Mouse (Mus musculus): ENCODE measurements at regions not wholly inside any gene's neighbourhood (a gene's known extent, or its start where the extent isn't known, plus 50 kb on each side); places are given as distances from the start of the nearest gene placed in this dataset.

GRCm38 (mm10) chr8:102983910-102984225 lies 198.4 kb upstream of the Cdh11 start:
- WGBS = 41% methylated on average over 3 of the region's 3 CpGs
- ATAC-seq (ENCODE audit: low FRiP score) (no peak), DNase-seq (ENCODE audit: low spot score) (no peak)
- H3K4me1 ChIP-seq (replicated peaks; ENCODE audit: control insufficient read depth, insufficient read depth, low read length) = no peaks in the 10 kb centered on the region
- no peak overlapping the region for H3K4me3 ChIP-seq (replicated peaks; ENCODE audit: low read length)
- H3K36me3 ChIP-seq (replicated peaks; ENCODE audit: control insufficient read depth, insufficient read depth) = no peaks in the 10 kb centered on the region
- no peak overlapping the region for H3K9ac ChIP-seq
- no peaks in the 10 kb centered on the region for H3K27me3 ChIP-seq (ENCODE audit: control insufficient read depth, insufficient read depth, low read length)
- H3K27ac ChIP-seq = no peak overlapping the region
- H3K4me2 ChIP-seq (replicated peaks) = no peak overlapping the region
- no peaks in the 10 kb centered on the region for H3K9me3 ChIP-seq (ENCODE audit: control insufficient read depth, low read length)

- no peak overlapping the region for H3K27ac ChIP-seq
- no peak for DNase-seq (ENCODE audit: low spot score)
- H3K36me3 ChIP-seq (replicated peaks; ENCODE audit: control insufficient read depth, insufficient read depth) = no peaks in the 10 kb centered on the region
- H3K9me3 ChIP-seq (ENCODE audit: control insufficient read depth, low read length) = no peaks in the 10 kb centered on the region
- H3K4me1 ChIP-seq (replicated peaks; ENCODE audit: control insufficient read depth, insufficient read depth, low read length) = no peaks in the 10 kb centered on the region
- no peak overlapping the region for H3K4me3 ChIP-seq (replicated peaks; ENCODE audit: low read length)
- no peak for ATAC-seq (ENCODE audit: low FRiP score)
- H3K4me2 ChIP-seq (replicated peaks) = no peak overlapping the region
- 43% methylated on average over 2 of the region's 2 CpGs for WGBS
- H3K9ac ChIP-seq = no peak overlapping the region
- H3K27me3 ChIP-seq (ENCODE audit: control insufficient read depth, insufficient read depth, low read length) = no peaks in the 10 kb centered on the region
Observed at GRCm38 (mm10) chr8:103007284-103007984, 222.0 kb upstream of the Cdh11 start.

DNA sequence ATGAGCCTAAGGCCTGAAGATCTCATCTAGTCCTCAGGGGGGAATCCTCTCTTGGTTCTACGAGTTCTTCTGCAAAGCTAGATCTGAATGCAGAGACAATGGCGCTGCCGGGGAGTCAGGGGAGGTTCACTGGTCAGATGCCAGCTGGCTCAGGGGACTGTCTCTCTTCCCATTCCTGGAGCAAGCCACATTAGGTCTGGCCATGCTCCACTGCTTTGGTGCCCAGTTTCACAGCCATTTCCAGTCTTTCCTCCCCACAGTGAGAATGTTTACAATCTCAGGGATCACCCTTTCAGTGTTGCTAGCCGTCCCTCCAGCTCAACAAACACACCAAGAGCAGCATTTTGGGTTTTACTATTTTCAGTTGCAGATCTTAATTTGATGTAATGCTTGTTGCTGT lies 233.7 kb upstream of the Cdh11 start:
- Histone ChIP-seq H3K9ac (no peak overlapping the region), H3K4me2 (replicated peaks) (no peak overlapping the region), H3K4me1 (replicated peaks; ENCODE audit: control insufficient read depth, insufficient read depth, low read length) (no peaks in the 10 kb centered on the region), H3K36me3 (replicated peaks; ENCODE audit: control insufficient read depth, insufficient read depth) (no peaks in the 10 kb centered on the region), H3K27me3 (ENCODE audit: control insufficient read depth, insufficient read depth, low read length) (no peaks in the 10 kb centered on the region), H3K4me3 (replicated peaks; ENCODE audit: low read length) (no peak overlapping the region), H3K9me3 (ENCODE audit: control insufficient read depth, low read length) (no peaks in the 10 kb centered on the region), H3K27ac (no peak overlapping the region)
- DNase-seq (ENCODE audit: low spot score) (no peak), ATAC-seq (ENCODE audit: low FRiP score) (no peak)
- 67% methylated on average over 4 of the region's 4 CpGs for WGBS

- H3K9me3 ChIP-seq (ENCODE audit: control insufficient read depth, low read length) = no peaks in the 10 kb centered on the region
- no peak overlapping the region for H3K4me3 ChIP-seq (replicated peaks; ENCODE audit: low read length)
- no peaks in the 10 kb centered on the region for H3K36me3 ChIP-seq (replicated peaks; ENCODE audit: control insufficient read depth, insufficient read depth)
- no peak overlapping the region for H3K27ac ChIP-seq
- no peaks in the 10 kb centered on the region for H3K4me1 ChIP-seq (replicated peaks; ENCODE audit: control insufficient read depth, insufficient read depth, low read length)
- no peak for ATAC-seq (ENCODE audit: low FRiP score)
- H3K4me2 ChIP-seq (replicated peaks) = no peak overlapping the region
- H3K27me3 ChIP-seq (ENCODE audit: control insufficient read depth, insufficient read depth, low read length) = no peaks in the 10 kb centered on the region
- 71% methylated on average over 1 of the region's 1 CpGs for WGBS
- H3K9ac ChIP-seq = no peak overlapping the region
- no peak for DNase-seq (ENCODE audit: low spot score)
Observed at GRCm38 (mm10) chr8:103023237-103023636, 237.8 kb upstream of the Cdh11 start.

GRCm38 (mm10) chr8:103031708-103032107 lies 246.3 kb upstream of the Cdh11 start:
- no peaks in the 10 kb centered on the region for H3K9me3 ChIP-seq (ENCODE audit: control insufficient read depth, low read length)

DNA sequence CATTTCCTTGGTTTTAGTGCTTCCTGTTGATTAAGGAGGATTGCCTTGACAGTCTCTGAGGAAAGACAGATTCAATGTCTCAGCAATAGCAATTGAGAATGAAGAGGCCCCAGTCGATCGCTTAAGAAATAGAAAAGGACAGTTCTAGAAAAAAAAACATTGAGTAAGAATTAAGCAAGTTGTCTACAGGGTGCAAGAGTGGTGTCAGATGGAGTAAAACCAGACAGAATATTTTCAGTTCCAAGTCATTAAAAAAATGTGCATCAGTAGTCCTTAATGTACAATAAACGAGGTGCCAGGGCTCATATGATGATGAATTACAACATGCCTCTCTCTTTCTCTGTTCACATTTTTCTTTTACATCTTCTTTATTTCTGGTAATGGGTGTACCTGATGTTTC lies 248.5 kb upstream of the Cdh11 start:
- WGBS = 80% methylated on average over 3 of the region's 3 CpGs
- no peak for ATAC-seq (ENCODE audit: low FRiP score)
- H3K9me3 ChIP-seq (ENCODE audit: control insufficient read depth, low read length) = no peaks in the 10 kb centered on the region

More at GRCm38 (mm10) chr8:103031708-103032107, 246.3 kb upstream of the Cdh11 start:
- Histone ChIP-seq H3K4me2 (replicated peaks) (no peak overlapping the region), H3K9ac (no peak overlapping the region), H3K27ac (no peak overlapping the region), H3K27me3 (ENCODE audit: control insufficient read depth, insufficient read depth, low read length) (no peaks in the 10 kb centered on the region), H3K36me3 (replicated peaks; ENCODE audit: control insufficient read depth, insufficient read depth) (no peaks in the 10 kb centered on the region), H3K4me1 (replicated peaks; ENCODE audit: control insufficient read depth, insufficient read depth, low read length) (no peaks in the 10 kb centered on the region), H3K4me3 (replicated peaks; ENCODE audit: low read length) (no peak overlapping the region)
- WGBS = 64% methylated on average over 1 of the region's 1 CpGs
- DNase-seq (ENCODE audit: low spot score) = no peak
- ATAC-seq (ENCODE audit: low FRiP score) = no peak

GRCm38 (mm10) chr8:103072079-103072635 lies 286.7 kb upstream of the Cdh11 start:
- 0 out of 2 replicates have a peak overlapping the region, but pooled peaks have one; percentile 21 for H3K27ac ChIP-seq
- peaks cover 6% of the 10 kb centered on the region; the same call in 1 of the 2 replicates for H3K4me1 ChIP-seq (replicated peaks; ENCODE audit: control insufficient read depth, insufficient read depth, low read length)
- no peak overlapping the region for H3K9ac ChIP-seq
- no peak for ATAC-seq (ENCODE audit: low FRiP score)
- H3K36me3 ChIP-seq (replicated peaks; ENCODE audit: control insufficient read depth, insufficient read depth) = no peaks in the 10 kb centered on the region
- H3K9me3 ChIP-seq (ENCODE audit: control insufficient read depth, low read length) = no peaks in the 10 kb centered on the region
- no peaks in the 10 kb centered on the region for H3K27me3 ChIP-seq (ENCODE audit: control insufficient read depth, insufficient read depth, low read length)
- DNase-seq (ENCODE audit: low spot score) = no peak
- 57% methylated on average over 5 of the region's 5 CpGs for WGBS
- no peak overlapping the region for H3K4me3 ChIP-seq (replicated peaks; ENCODE audit: low read length)
- H3K4me2 ChIP-seq (replicated peaks) = no peak overlapping the region

More for the DNA sequence above, 248.5 kb upstream of the Cdh11 start:
- Histone ChIP-seq H3K27ac (no peak overlapping the region), H3K27me3 (ENCODE audit: control insufficient read depth, insufficient read depth, low read length) (no peaks in the 10 kb centered on the region), H3K4me1 (replicated peaks; ENCODE audit: control insufficient read depth, insufficient read depth, low read length) (no peaks in the 10 kb centered on the region), H3K4me2 (replicated peaks) (no peak overlapping the region), H3K4me3 (replicated peaks; ENCODE audit: low read length) (no peak overlapping the region), H3K9ac (no peak overlapping the region), H3K36me3 (replicated peaks; ENCODE audit: control insufficient read depth, insufficient read depth) (no peaks in the 10 kb centered on the region)
- no peak for DNase-seq (ENCODE audit: low spot score)

GRCm38 (mm10) chr8:103072646-103073045 lies 287.2 kb upstream of the Cdh11 start:
- H3K4me3 ChIP-seq (replicated peaks; ENCODE audit: low read length) = no peak overlapping the region
- H3K4me1 ChIP-seq (replicated peaks; ENCODE audit: control insufficient read depth, insufficient read depth, low read length) = peaks cover 6% of the 10 kb centered on the region; the same call in 1 of the 2 replicates
- DNase-seq (ENCODE audit: low spot score) (no peak), ATAC-seq (ENCODE audit: low FRiP score) (no peak)
- H3K9ac ChIP-seq = no peak overlapping the region
- no peaks in the 10 kb centered on the region for H3K27me3 ChIP-seq (ENCODE audit: control insufficient read depth, insufficient read depth, low read length)
- H3K9me3 ChIP-seq (ENCODE audit: control insufficient read depth, low read length) = no peaks in the 10 kb centered on the region
- no peak overlapping the region for H3K4me2 ChIP-seq (replicated peaks)
- H3K27ac ChIP-seq = peak overlapping the region; percentile 32; the same call in 1 of the 2 replicates
- WGBS = 5% methylated on average over 1 of the region's 1 CpGs
- H3K36me3 ChIP-seq (replicated peaks; ENCODE audit: control insufficient read depth, insufficient read depth) = no peaks in the 10 kb centered on the region

DNA sequence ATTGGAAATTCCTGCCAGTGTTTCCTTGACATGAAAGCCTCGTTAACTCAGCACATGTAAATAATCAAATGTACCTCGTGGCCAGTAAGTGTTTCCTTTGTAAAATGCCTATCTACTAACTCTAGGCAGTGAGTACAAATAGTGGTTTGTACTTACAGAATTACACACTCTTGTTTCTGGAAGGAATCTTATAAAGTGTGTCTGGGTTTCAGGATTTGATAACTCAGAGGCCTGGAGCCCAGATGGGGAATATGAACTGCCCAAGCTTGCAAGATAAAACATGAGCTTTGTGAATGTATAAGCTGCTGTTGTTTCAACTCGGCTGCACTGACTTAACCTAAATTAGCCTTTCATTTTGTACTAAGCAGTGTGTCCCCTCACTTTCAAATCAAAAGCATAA lies 293.1 kb upstream of the Cdh11 start:
- Histone ChIP-seq H3K9me3 (ENCODE audit: control insufficient read depth, low read length) (no peaks in the 10 kb centered on the region), H3K9ac (no peak overlapping the region), H3K27me3 (ENCODE audit: control insufficient read depth, insufficient read depth, low read length) (no peaks in the 10 kb centered on the region), H3K27ac (no peak overlapping the region), H3K4me2 (replicated peaks) (no peak overlapping the region), H3K4me1 (replicated peaks; ENCODE audit: control insufficient read depth, insufficient read depth, low read length) (no peaks in the 10 kb centered on the region), H3K4me3 (replicated peaks; ENCODE audit: low read length) (no peak overlapping the region), H3K36me3 (replicated peaks; ENCODE audit: control insufficient read depth, insufficient read depth) (no peaks in the 10 kb centered on the region)
- ATAC-seq (ENCODE audit: low FRiP score) = no peak
- WGBS = 48% methylated on average over 3 of the region's 3 CpGs
- DNase-seq (ENCODE audit: low spot score) = no peak

Data from hindbrain, embryonic 14.5 days (tissue).